Mouse (Mus musculus): ENCODE measurements around the gene Tmtc1. TPM values are rescaled to one million over a fixed set of nuclear protein-coding genes. Genes with fewer than 3 reads are reported as not detected.

The Tmtc1 gene
- polyA plus RNA-seq, 1 experiment from 2014 or later: 1.1 TPM

DNA sequence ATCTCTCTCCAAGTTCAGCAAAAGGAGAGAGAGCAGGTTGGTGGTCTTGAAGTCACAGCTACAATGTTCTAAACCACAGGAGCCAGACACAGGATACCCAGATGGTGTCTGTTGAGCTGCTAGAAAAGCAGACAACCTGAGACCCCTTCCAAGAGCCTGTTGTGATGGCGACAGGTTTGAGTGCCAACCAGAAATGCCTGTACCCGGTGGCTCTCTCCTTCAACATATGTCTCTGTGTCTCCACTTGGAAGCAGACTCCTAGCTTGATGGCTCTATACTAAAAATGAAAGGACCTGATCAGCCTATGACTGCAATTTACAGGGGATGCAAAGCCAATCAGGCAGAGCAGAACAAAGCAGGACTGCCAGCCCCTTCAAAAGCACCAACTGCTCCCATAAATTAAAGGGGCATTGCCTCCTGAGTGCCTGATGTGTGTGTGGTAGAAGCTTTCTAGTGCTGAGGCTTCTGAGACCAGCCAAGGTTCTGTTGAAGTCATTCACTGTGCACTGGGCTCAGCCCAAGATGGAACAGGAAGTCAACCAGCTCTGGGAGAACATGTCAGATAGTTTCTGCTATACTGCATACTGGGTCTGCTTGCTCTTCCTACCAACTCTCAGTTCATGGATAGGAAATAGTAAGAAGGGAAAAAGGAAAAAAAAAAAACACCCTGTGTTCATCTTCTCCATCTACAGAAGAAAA, 37.2 kb downstream of the Tmtc1 start:
- no peaks in the 10 kb centered on the region for H3K9me3 ChIP-seq (ENCODE audit: control insufficient read depth, low read length)
- H3K27me3 ChIP-seq (ENCODE audit: control insufficient read depth, insufficient read depth, low read length): no peaks in the 10 kb centered on the region
- no peaks in the 10 kb centered on the region for H3K4me1 ChIP-seq (replicated peaks; ENCODE audit: control insufficient read depth, insufficient read depth, low read length)
- no peaks in the 10 kb centered on the region for H3K36me3 ChIP-seq (ENCODE audit: control insufficient read depth, insufficient read depth, low read length)
- DNase-seq (ENCODE audit: low spot score) (no peak), ATAC-seq (replicated peaks; ENCODE audit: low FRiP score) (no peak)
- WGBS: 85% methylated on average over 2 of the region's 2 CpGs
- H3K9ac ChIP-seq (ENCODE audit: low read length): no peak overlapping the region
- H3K4me2 ChIP-seq (ENCODE audit: low read depth, low read length, severe bottlenecking): no peak overlapping the region
- H3K4me3 ChIP-seq (ENCODE audit: low read depth, low read length): no peak overlapping the region
- no peak overlapping the region for H3K27ac ChIP-seq (ENCODE audit: low read depth, low read length)

DNA sequence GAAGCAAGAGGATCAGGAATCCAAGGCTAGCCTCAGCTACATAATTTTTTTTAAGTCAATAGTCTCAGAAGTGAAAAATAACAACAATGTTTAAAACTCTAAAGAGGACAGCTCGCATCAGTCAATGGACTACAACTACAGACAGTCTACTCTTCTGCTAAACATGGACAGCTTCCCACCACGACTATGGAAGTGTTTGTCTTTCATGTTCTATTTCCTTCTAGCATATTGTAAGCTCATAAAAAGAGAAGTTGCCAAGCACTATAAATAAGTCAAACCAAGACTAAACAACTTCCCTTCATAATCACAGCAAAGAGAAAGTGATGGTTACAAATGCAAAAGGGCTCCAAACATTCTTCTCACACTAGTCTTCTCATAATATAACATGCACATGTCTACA, 38.6 kb downstream of the Tmtc1 start:
- no peaks in the 10 kb centered on the region for H3K36me3 ChIP-seq (ENCODE audit: control insufficient read depth, insufficient read depth, low read length)
- no peaks in the 10 kb centered on the region for H3K4me1 ChIP-seq (replicated peaks; ENCODE audit: control insufficient read depth, insufficient read depth, low read length)
- no peaks in the 10 kb centered on the region for H3K9me3 ChIP-seq (ENCODE audit: control insufficient read depth, low read length)
- ATAC-seq (replicated peaks; ENCODE audit: low FRiP score) (no peak), DNase-seq (ENCODE audit: low spot score) (no peak)
- no peak overlapping the region for H3K4me3 ChIP-seq (ENCODE audit: low read depth, low read length)
- 91% methylated on average over 2 of the region's 2 CpGs for WGBS
- H3K27me3 ChIP-seq (ENCODE audit: control insufficient read depth, insufficient read depth, low read length): no peaks in the 10 kb centered on the region
- H3K9ac ChIP-seq (ENCODE audit: low read length): no peak overlapping the region
- no peak overlapping the region for H3K4me2 ChIP-seq (ENCODE audit: low read depth, low read length, severe bottlenecking)
- H3K27ac ChIP-seq (ENCODE audit: low read depth, low read length): no peak overlapping the region

DNA sequence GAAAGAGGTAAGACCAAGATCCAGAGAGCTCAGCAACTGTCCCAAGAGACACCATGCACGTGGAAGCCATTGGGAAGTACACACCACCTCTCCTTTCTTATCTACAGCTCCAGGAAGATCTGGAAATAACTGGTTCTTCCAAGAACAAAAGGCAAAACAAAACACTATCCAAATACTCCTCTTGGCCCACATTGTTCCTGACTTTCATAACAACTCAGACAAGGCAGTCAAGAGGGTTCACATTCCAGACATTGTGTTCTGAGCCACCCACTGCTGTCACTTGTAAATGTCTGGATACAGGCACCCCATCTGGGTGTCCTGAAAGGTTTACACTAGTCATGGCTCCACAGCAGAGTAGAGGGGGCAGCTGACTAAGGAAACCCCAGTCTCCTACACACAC, 39.7 kb downstream of the Tmtc1 start:
- Histone ChIP-seq H3K9ac (ENCODE audit: low read length) (no peak overlapping the region), H3K4me1 (replicated peaks; ENCODE audit: control insufficient read depth, insufficient read depth, low read length) (no peaks in the 10 kb centered on the region), H3K27ac (ENCODE audit: low read depth, low read length) (no peak overlapping the region), H3K9me3 (ENCODE audit: control insufficient read depth, low read length) (no peaks in the 10 kb centered on the region), H3K36me3 (ENCODE audit: control insufficient read depth, insufficient read depth, low read length) (no peaks in the 10 kb centered on the region), H3K27me3 (ENCODE audit: control insufficient read depth, insufficient read depth, low read length) (no peaks in the 10 kb centered on the region), H3K4me3 (ENCODE audit: low read depth, low read length) (no peak overlapping the region), H3K4me2 (ENCODE audit: low read depth, low read length, severe bottlenecking) (no peak overlapping the region)
- DNase-seq (ENCODE audit: low spot score) (no peak), ATAC-seq (replicated peaks; ENCODE audit: low FRiP score) (no peak)
- 70% methylated on average over 1 of the region's 1 CpGs for WGBS

DNA sequence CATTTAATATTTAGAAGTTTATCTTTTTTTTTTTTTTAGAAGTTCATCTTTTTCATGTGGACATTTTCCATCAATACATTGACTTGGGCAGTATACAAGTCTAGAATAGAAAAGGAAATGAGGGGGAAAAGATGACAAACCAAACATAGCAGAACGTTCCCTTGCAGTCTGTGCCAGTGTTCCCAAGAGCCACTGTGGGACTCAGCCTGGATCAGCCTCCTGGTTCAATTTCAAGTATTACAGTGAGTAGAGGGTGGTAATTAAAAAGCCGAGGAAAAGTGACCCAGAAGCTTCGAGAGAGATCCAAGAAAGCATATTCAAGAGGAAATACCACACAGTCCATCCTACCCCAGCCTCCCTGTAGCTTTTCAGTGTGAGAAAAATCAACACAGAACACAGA, 40.4 kb downstream of the Tmtc1 start:
- 83% methylated on average over 3 of the region's 3 CpGs for WGBS
- H3K9ac ChIP-seq (ENCODE audit: low read length): no peak overlapping the region
- ATAC-seq (replicated peaks; ENCODE audit: low FRiP score): no peak
- H3K27ac ChIP-seq (ENCODE audit: low read depth, low read length): no peak overlapping the region
- no peaks in the 10 kb centered on the region for H3K36me3 ChIP-seq (ENCODE audit: control insufficient read depth, insufficient read depth, low read length)
- H3K27me3 ChIP-seq (ENCODE audit: control insufficient read depth, insufficient read depth, low read length): no peaks in the 10 kb centered on the region
- H3K4me3 ChIP-seq (ENCODE audit: low read depth, low read length): no peak overlapping the region
- H3K9me3 ChIP-seq (ENCODE audit: control insufficient read depth, low read length): no peaks in the 10 kb centered on the region
- no peak overlapping the region for H3K4me2 ChIP-seq (ENCODE audit: low read depth, low read length, severe bottlenecking)
- no peak for DNase-seq (ENCODE audit: low spot score)
- H3K4me1 ChIP-seq (replicated peaks; ENCODE audit: control insufficient read depth, insufficient read depth, low read length): no peaks in the 10 kb centered on the region

DNA sequence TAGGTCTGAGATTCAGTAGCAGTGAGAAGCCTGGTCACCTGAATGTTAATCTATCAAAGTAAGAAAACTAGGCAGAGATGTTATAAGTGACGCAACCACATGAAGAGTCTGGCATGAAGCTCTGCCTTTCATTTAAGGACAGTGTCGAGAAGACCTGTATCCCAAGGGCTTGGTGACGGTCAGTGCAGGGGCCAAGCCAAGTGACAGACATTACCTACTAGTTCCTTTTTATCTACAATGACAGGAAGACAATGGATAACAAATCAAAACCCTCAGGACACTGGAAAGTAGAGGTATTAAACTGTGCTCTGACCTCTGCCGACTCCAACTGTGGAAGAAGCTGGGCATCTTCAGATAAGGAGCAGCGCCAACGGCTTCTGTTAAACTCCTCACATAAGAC, 43.2 kb downstream of the Tmtc1 start:
- H3K9me3 ChIP-seq (ENCODE audit: control insufficient read depth, low read length): no peaks in the 10 kb centered on the region
- no peak overlapping the region for H3K4me3 ChIP-seq (ENCODE audit: low read depth, low read length)
- no peak for DNase-seq (ENCODE audit: low spot score)
- no peak overlapping the region for H3K9ac ChIP-seq (ENCODE audit: low read length)
- H3K4me2 ChIP-seq (ENCODE audit: low read depth, low read length, severe bottlenecking): no peak overlapping the region
- H3K36me3 ChIP-seq (ENCODE audit: control insufficient read depth, insufficient read depth, low read length): no peaks in the 10 kb centered on the region
- H3K27ac ChIP-seq (ENCODE audit: low read depth, low read length): no peak overlapping the region
- 92% methylated on average over 6 of the region's 6 CpGs for whole genome bisulfite sequencing
- no peaks in the 10 kb centered on the region for H3K4me1 ChIP-seq (replicated peaks; ENCODE audit: control insufficient read depth, insufficient read depth, low read length)
- H3K27me3 ChIP-seq (ENCODE audit: control insufficient read depth, insufficient read depth, low read length): no peaks in the 10 kb centered on the region
- ATAC-seq (replicated peaks; ENCODE audit: low FRiP score): no peak

DNA sequence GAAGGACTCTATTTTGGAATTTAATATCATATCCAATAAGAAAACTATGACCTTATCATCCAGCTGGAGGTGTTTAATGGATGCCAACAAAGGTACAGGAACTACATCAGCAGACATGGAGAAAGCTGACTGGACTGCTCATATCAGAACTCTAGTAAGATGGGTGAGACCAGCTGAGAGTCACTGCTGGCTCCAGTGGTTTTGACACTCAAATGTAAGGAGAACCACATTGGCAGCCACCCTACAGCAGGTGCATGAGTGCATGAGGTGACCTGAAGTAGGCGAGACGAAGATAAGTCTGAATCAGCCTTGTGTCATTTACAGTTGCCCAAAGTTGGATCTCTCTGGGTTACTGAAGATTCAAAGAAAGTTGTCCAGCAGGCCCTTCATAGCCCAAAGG, 44.6 kb downstream of the Tmtc1 start:
- WGBS: 94% methylated on average over 2 of the region's 2 CpGs
- Histone ChIP-seq H3K4me2 (ENCODE audit: low read depth, low read length, severe bottlenecking) (no peak overlapping the region), H3K4me1 (replicated peaks; ENCODE audit: control insufficient read depth, insufficient read depth, low read length) (no peaks in the 10 kb centered on the region), H3K27ac (ENCODE audit: low read depth, low read length) (no peak overlapping the region), H3K36me3 (ENCODE audit: control insufficient read depth, insufficient read depth, low read length) (no peaks in the 10 kb centered on the region), H3K9me3 (ENCODE audit: control insufficient read depth, low read length) (no peaks in the 10 kb centered on the region), H3K4me3 (ENCODE audit: low read depth, low read length) (no peak overlapping the region), H3K9ac (ENCODE audit: low read length) (no peak overlapping the region), H3K27me3 (ENCODE audit: control insufficient read depth, insufficient read depth, low read length) (no peaks in the 10 kb centered on the region)
- ATAC-seq (replicated peaks; ENCODE audit: low FRiP score) (no peak), DNase-seq (ENCODE audit: low spot score) (no peak)

DNA sequence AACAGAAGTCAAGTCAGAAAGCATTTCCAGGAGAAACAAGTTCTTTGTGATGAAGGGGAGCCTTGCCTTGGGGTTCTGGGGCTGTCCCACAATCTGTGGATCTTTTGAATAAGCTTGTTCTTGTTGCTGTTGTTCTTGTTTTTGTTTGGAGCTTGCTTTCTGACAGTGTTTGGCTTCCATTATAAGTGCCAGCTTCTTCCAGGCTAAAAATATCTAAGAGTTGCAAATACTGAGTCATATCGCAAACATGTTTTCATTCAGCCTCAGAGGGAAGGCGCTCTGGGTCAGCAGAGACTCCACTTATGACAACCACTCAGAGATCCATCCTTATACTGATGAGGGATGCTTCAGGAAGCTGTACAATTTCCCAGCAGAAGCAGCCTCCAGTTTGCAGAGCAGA, 45.3 kb downstream of the Tmtc1 start:
- H3K9ac ChIP-seq (ENCODE audit: low read length): no peak overlapping the region
- DNase-seq (ENCODE audit: low spot score) (no peak), ATAC-seq (replicated peaks; ENCODE audit: low FRiP score) (no peak)
- no peak overlapping the region for H3K27ac ChIP-seq (ENCODE audit: low read depth, low read length)
- H3K9me3 ChIP-seq (ENCODE audit: control insufficient read depth, low read length): no peaks in the 10 kb centered on the region
- no peak overlapping the region for H3K4me3 ChIP-seq (ENCODE audit: low read depth, low read length)
- H3K27me3 ChIP-seq (ENCODE audit: control insufficient read depth, insufficient read depth, low read length): no peaks in the 10 kb centered on the region
- 98% methylated on average over 2 of the region's 2 CpGs for WGBS
- H3K4me1 ChIP-seq (replicated peaks; ENCODE audit: control insufficient read depth, insufficient read depth, low read length): no peaks in the 10 kb centered on the region
- no peaks in the 10 kb centered on the region for H3K36me3 ChIP-seq (ENCODE audit: control insufficient read depth, insufficient read depth, low read length)
- H3K4me2 ChIP-seq (ENCODE audit: low read depth, low read length, severe bottlenecking): no peak overlapping the region

DNA sequence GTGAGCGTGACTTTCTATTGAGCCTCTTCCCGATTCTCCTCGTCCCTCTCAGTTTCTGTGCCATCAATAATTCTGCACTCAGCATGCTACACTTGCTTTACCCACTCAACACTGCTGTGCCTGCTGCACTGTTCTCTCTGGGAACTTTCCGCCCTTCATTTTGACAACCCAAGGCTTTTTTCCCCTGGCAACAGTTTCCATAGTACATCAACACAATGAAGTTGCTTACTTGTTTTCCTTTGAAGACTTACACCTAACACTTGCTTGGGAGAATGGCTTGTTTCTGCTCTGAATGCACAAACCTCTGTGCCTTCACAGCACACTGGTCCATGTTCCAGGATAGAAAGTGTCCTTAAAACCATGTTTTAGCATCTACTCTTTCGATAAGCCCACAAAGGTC, 46.9 kb downstream of the Tmtc1 start:
- no peaks in the 10 kb centered on the region for H3K36me3 ChIP-seq (ENCODE audit: control insufficient read depth, insufficient read depth, low read length)
- DNase-seq (ENCODE audit: low spot score): no peak

DNA sequence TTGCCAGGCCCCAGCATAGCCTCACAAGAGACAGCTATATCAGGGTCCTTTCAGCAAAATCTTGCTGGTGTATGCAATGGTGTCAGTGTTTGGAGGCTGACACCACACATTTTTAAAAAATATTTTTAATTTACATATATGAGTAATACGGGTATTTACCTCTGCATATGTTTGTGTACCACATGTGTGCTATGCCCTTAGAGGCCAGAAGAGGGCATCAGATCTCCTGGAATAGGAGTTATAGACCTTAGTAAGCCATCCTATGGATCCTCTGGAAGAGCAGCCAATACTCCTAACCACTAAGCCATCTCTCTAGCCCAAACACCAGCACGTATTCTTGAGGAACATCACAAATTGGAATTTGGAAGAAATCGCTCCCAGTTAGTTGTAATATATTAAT, 48.9 kb downstream of the Tmtc1 start:
- no peak for DNase-seq (ENCODE audit: low spot score)
- Histone ChIP-seq H3K9ac (ENCODE audit: low read length) (no peak overlapping the region), H3K27me3 (ENCODE audit: control insufficient read depth, insufficient read depth, low read length) (no peaks in the 10 kb centered on the region), H3K9me3 (ENCODE audit: control insufficient read depth, low read length) (no peaks in the 10 kb centered on the region), H3K36me3 (ENCODE audit: control insufficient read depth, insufficient read depth, low read length) (no peaks in the 10 kb centered on the region), H3K4me2 (ENCODE audit: low read depth, low read length, severe bottlenecking) (no peak overlapping the region), H3K27ac (ENCODE audit: low read depth, low read length) (no peak overlapping the region), H3K4me1 (replicated peaks; ENCODE audit: control insufficient read depth, insufficient read depth, low read length) (peaks cover 13% of the 10 kb centered on the region), H3K4me3 (ENCODE audit: low read depth, low read length) (no peak overlapping the region)
- no peak for ATAC-seq (replicated peaks; ENCODE audit: low FRiP score)
- WGBS: 87% methylated on average over 3 of the region's 3 CpGs

More for the DNA sequence above, 46.9 kb downstream of the Tmtc1 start:
- H3K27ac ChIP-seq (ENCODE audit: low read depth, low read length): no peak overlapping the region
- ATAC-seq (replicated peaks; ENCODE audit: low FRiP score): no peak
- no peak overlapping the region for H3K9ac ChIP-seq (ENCODE audit: low read length)
- peaks cover 10% of the 10 kb centered on the region for H3K4me1 ChIP-seq (replicated peaks; ENCODE audit: control insufficient read depth, insufficient read depth, low read length)
- 85% methylated on average over 5 of the region's 5 CpGs for WGBS
- no peaks in the 10 kb centered on the region for H3K27me3 ChIP-seq (ENCODE audit: control insufficient read depth, insufficient read depth, low read length)
- no peaks in the 10 kb centered on the region for H3K9me3 ChIP-seq (ENCODE audit: control insufficient read depth, low read length)
- no peak overlapping the region for H3K4me3 ChIP-seq (ENCODE audit: low read depth, low read length)
- no peak overlapping the region for H3K4me2 ChIP-seq (ENCODE audit: low read depth, low read length, severe bottlenecking)
